Mouse (Mus musculus) brain, embryonic 14.5 days (tissue): ENCODE results near the gene Srrm2. TPM values are rescaled to one million over a fixed set of nuclear protein-coding genes. Genes with fewer than 3 reads are reported as not detected.

Experiments used
- DNase-seq: peaks from one replicate; pipeline ENCODE4 v3.0.0-alpha.2; 2011; ENCODE audit warnings: low read depth
- CTCF ChIP-seq: fragments of 200-500 bp; IDR thresholded peaks from 2 replicates; pipeline ENCODE4 v1.5.1; 2012; ENCODE audit warnings: inconsistent platforms, mild to moderate bottlenecking, moderate library complexity, borderline replicate concordance; ENCODE audit not compliant: insufficient read depth, insufficient read length; ENCODE audit errors: extremely low read depth
- POLR2A ChIP-seq: fragments of 200-500 bp; IDR thresholded peaks from 2 replicates; pipeline ENCODE4 v1.6.1; 2012; ENCODE audit warnings: mild to moderate bottlenecking, inconsistent platforms, borderline replicate concordance; ENCODE audit not compliant: poor library complexity, insufficient read depth, insufficient read length, severe bottlenecking; ENCODE audit errors: extremely low read depth
- polyA plus RNA-seq: library from polyadenylated mRNA; depleted of rRNA; stranded (reverse); fragments of >200 nt; gene quantifications from 2 replicates; pipeline ENCODE4 v1.2.3, GENCODE M21; 2012; rRNA removed

The Srrm2 gene
- polyA plus RNA-seq, 1 experiment: 826 TPM

- TF ChIP-seq CTCF: no peak
- TF ChIP-seq POLR2A: no peak
Measured at GRCm38 (mm10) chr17:23868513-23868912, 78.2 kb downstream of the Srrm2 start.

More at GRCm38 (mm10) chr17:23868513-23868912, 78.2 kb downstream of the Srrm2 start:
- no peak for DNase-seq

Other genes with a start within 250 kb of the Srrm2 start
- 16.7 and 21.4 TPM in 2 replicates for gene Zfp213, start 226.3 kb upstream of the Srrm2 start, polyA plus RNA-seq
- gene Zfp13, start 191.0 kb upstream of the Srrm2 start, polyA plus RNA-seq: 46.8 and 47.4 TPM in 2 replicates
- 0.05 and 0.22 TPM in 2 replicates for gene Zscan10, start 189.7 kb upstream of the Srrm2 start, polyA plus RNA-seq
- gene Mmp25, start 145.3 kb upstream of the Srrm2 start, polyA plus RNA-seq: 1.3 and 1.9 TPM in 2 replicates
- gene Bicdl2, start 130.0 kb upstream of the Srrm2 start, polyA plus RNA-seq: 0.08 and 0.24 TPM in 2 replicates
- gene Hcfc1r1, start 116.9 kb upstream of the Srrm2 start, polyA plus RNA-seq: 67.6 and 81.2 TPM in 2 replicates
- gene Thoc6, start 116.7 kb upstream of the Srrm2 start, polyA plus RNA-seq: 38.7 and 54.6 TPM in 2 replicates
- gene Tnfrsf12a, start 113.1 kb upstream of the Srrm2 start, polyA plus RNA-seq: 1.7 and 2.1 TPM in 2 replicates
- 0.83 and 1.3 TPM in 2 replicates for gene Cldn6, start 111.3 kb upstream of the Srrm2 start, polyA plus RNA-seq
- gene Cldn9, start 106.5 kb upstream of the Srrm2 start, polyA plus RNA-seq: 0.92 and 0.93 TPM in 2 replicates
- 0.14 and 0.28 TPM in 2 replicates for gene 1520401A03Rik, start 67.7 kb upstream of the Srrm2 start, polyA plus RNA-seq
- 24.4 and 47.9 TPM in 2 replicates for gene Pkmyt1, start 64.2 kb upstream of the Srrm2 start, polyA plus RNA-seq
- gene Paqr4, start 49.7 kb upstream of the Srrm2 start, polyA plus RNA-seq: 33.3 and 41.0 TPM in 2 replicates
- gene Kremen2, start 44.7 kb upstream of the Srrm2 start, polyA plus RNA-seq: 2.8 and 3.7 TPM in 2 replicates
- 110 and 150 TPM in 2 replicates for gene Flywch1, start 18.9 kb upstream of the Srrm2 start, polyA plus RNA-seq
- 54.6 and 59.4 TPM in 2 replicates for gene Flywch2, start 4.5 kb upstream of the Srrm2 start, polyA plus RNA-seq
- gene Elob, start 38.6 kb downstream of the Srrm2 start, polyA plus RNA-seq: 824 and 1,130 TPM in 2 replicates
- 0.38 and 0.54 TPM in 2 replicates for gene Prss33, start 45.5 kb downstream of the Srrm2 start, polyA plus RNA-seq
- 0.04 and 0.24 TPM in 2 replicates for gene Prss32, start 53.3 kb downstream of the Srrm2 start, polyA plus RNA-seq
- gene Prss41, start 53.6 kb downstream of the Srrm2 start, polyA plus RNA-seq: 1.3 and 2.1 TPM in 2 replicates
- gene Prss21, start 77.5 kb downstream of the Srrm2 start, polyA plus RNA-seq: not detected in 2 replicates
- gene Dcpp1, start 90.3 kb downstream of the Srrm2 start, polyA plus RNA-seq: not detected in 2 replicates
- gene Dcpp2, start 90.3 kb downstream of the Srrm2 start, polyA plus RNA-seq: not detected in 2 replicates
- not detected in 2 replicates for gene Dcpp3, start 126.9 kb downstream of the Srrm2 start, polyA plus RNA-seq
- gene Sbp, start 151.1 kb downstream of the Srrm2 start, polyA plus RNA-seq: not detected in 2 replicates
- gene Sbpl, start 164.7 kb downstream of the Srrm2 start, polyA plus RNA-seq: not detected in 2 replicates
- gene Prss30, start 190.0 kb downstream of the Srrm2 start, polyA plus RNA-seq: 0.05 and 0.15 TPM in 2 replicates
- gene Prss22, start 207.6 kb downstream of the Srrm2 start, polyA plus RNA-seq: 0.11 TPM in 1 of 2 replicates, not detected in the other
- 0.10 TPM in 1 of 2 replicates, not detected in the other for gene Prss27, start 247.6 kb downstream of the Srrm2 start, polyA plus RNA-seq